Mouse (Mus musculus) neural tube, embryonic 15.5 days (tissue): ENCODE data around the gene Gstp2. TPM values are rescaled to one million over a fixed set of nuclear protein-coding genes. Genes with fewer than 3 reads are reported as not detected.

Experiments
- ATAC-seq: fragments of 200-750 bp; cut with Nextera tagmentation; 2 replicates; pipeline ENCODE4 v1.8.0; 2017; ENCODE audit warnings: mild to moderate bottlenecking, moderate TSS enrichment, moderate library complexity; ENCODE audit not compliant: low FRiP score
- H3K27ac ChIP-seq: fragments of 300-500 bp; sonication (generic); replicated peaks from 2 replicates; pipeline ENCODE4 v1.5.1; 2015; ENCODE audit warnings: mild to moderate bottlenecking, inconsistent platforms
- H3K27me3 ChIP-seq: fragments of 300-500 bp; sonication (generic); replicated peaks from 2 replicates; pipeline ENCODE4 v1.6.1; 2015; ENCODE audit warnings: inconsistent platforms
- H3K36me3 ChIP-seq: fragments of 300-500 bp; sonication (generic); 2 replicates; pipeline ENCODE4 v1.6.1; 2015; ENCODE audit warnings: inconsistent platforms
- H3K4me1 ChIP-seq: fragments of 300-500 bp; sonication (generic); 2 replicates; pipeline ENCODE4 v1.6.1; 2015; ENCODE audit warnings: inconsistent platforms
- H3K4me2 ChIP-seq: fragments of 300-500 bp; sonication (generic); 2 replicates; pipeline ENCODE4 v1.6.1; 2015; ENCODE audit warnings: inconsistent platforms, mild to moderate bottlenecking, moderate library complexity
- H3K4me3 ChIP-seq: fragments of 300-500 bp; sonication (generic); replicated peaks from 2 replicates; pipeline ENCODE4 v1.5.1; 2015; ENCODE audit warnings: mild to moderate bottlenecking, inconsistent platforms
- H3K9ac ChIP-seq: fragments of 300-500 bp; sonication (generic); replicated peaks from 2 replicates; pipeline ENCODE4 v1.6.1; 2015; ENCODE audit warnings: mild to moderate bottlenecking, inconsistent platforms
- H3K9me3 ChIP-seq: fragments of 300-500 bp; sonication (generic); replicated peaks from 2 replicates; pipeline ENCODE4 v1.6.1; 2016; ENCODE audit warnings: inconsistent platforms
- WGBS: fragments of 180-500 bp; shearing (Covaris S2); methylation state at CpG from one replicate; pipeline ENCODE4 v1.1.7; 2015; ENCODE audit warnings: mixed read lengths; 5-methylcytosine and 5-hydroxymethylcytosine counted together
- polyA plus RNA-seq: library from polyadenylated mRNA; unstranded; fragments of >200 nt; fragmentation: Nextera tagmentation; extraction: Ambion mirVana; gene quantifications from 2 replicates; pipeline ENCODE4 v1.2.1, GENCODE M21; 2015

The Gstp2 gene
- polyA plus RNA-seq, 1 experiment from 2014 or later: 7.6 TPM

DNA sequence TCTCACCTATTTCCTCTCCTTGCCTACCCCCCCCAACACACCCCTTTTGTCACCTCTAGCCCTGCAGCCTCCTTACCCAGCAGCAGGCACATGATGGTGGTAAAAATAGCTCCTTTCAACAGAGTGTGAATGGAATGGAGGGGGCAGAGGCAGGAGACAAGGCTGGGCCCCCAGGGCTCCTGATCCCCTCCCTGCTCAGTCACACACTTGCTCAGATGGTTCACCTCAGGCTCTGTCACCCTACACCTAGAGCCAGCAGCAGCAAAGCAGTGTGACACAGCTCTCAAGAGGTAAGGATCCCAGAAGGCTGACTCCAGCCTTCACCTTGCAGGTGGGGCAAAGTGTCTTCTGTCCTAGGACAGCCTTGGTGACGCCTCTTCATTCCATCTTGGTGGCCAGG lies 42.7 kb downstream of the Gstp2 start, which contains the start of gene Doc2g:
TSS of gene Doc2g (plus strand) at position 202 of the 400 bp plus-strand sequence.
- no peak within 1 kb of the TSS; the same call in 1 of the 2 replicates for H3K9ac ChIP-seq
- H3K27ac ChIP-seq: no peak within 1 kb of the TSS
- 68% methylated on average over 1 of the region's 1 CpGs for WGBS
- no peaks in the 10 kb centered on the region for H3K9me3 ChIP-seq
- H3K4me1 ChIP-seq: peaks cover 22% of the 10 kb centered on the region
- H3K4me2 ChIP-seq: no peak within 1 kb of the TSS
- H3K36me3 ChIP-seq: peaks cover 25% of the 10 kb centered on the region
- H3K27me3 ChIP-seq: no peaks in the 10 kb centered on the region
- no peak for ATAC-seq
- no peak within 1 kb of the TSS for H3K4me3 ChIP-seq

DNA sequence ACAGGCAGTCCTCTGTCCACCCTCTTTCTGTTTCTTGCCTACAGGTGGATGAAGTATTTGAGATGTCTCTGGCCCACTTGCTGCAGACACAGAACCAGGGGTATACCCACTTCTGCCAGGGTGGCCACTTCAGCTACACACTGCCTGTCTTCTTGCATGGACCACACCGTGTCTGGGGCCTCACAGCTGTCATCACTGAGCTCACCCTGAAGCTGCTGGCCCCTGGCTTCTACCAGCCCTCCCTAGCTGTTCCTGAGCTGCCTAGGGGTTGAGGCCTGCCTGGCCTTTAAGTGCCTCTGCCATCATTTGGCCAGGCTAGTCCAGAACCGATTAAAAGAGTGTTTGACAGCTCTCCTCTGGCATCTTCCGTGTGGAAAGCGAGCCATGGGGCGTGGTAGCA lies 44.1 kb downstream of the Gstp2 start:
- H3K4me1 ChIP-seq: peaks cover 22% of the 10 kb centered on the region
- peak overlapping the region; percentile 83; the same call in 1 of the 2 replicates for H3K4me3 ChIP-seq
- no peaks in the 10 kb centered on the region for H3K27me3 ChIP-seq
- H3K27ac ChIP-seq: peak overlapping the region; percentile 97; the same call in 1 of the 2 replicates
- peaks cover 11% of the 10 kb centered on the region for H3K36me3 ChIP-seq
- no peak overlapping the region; the same call in 1 of the 2 replicates for H3K9ac ChIP-seq
- ATAC-seq: no peak
- H3K4me2 ChIP-seq: peak overlapping the region; percentile 80
- 86% methylated on average over 5 of the region's 5 CpGs for WGBS
- no peaks in the 10 kb centered on the region for H3K9me3 ChIP-seq

DNA sequence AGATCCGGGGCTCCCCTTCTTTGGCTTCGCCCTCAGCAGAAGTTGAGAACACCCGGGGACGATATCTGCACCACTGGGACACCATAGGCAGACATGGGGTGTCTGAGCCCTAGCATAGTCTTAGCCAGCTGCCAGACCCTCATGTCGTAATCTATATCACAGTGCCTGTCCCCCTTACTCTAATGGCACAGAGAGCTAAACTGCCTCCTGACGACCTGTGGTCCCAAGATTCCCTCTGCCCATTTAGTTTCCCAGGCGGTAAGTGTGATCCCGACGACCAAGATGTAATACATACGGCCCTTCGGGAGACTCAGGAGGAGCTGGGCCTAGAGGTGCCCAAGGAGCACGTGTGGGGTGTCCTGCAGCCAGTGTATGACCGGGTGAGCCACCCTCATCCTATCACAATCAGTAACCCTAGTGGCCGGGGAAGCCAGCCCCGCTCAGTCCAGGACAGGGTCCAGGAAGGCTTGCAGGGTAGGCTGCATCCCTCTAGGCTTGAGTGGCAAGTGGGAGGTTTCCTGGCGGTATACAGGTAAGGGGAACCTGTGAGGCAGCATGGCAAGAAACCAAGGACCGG lies 44.8 kb downstream of the Gstp2 start:
- peak overlapping the region; percentile 97 for H3K27ac ChIP-seq
- WGBS: 18% methylated on average over 17 of the region's 17 CpGs
- H3K27me3 ChIP-seq: no peaks in the 10 kb centered on the region
- H3K9me3 ChIP-seq: no peaks in the 10 kb centered on the region
- H3K9ac ChIP-seq: peak overlapping the region; percentile 93
- ATAC-seq: peak; percentile 15
- peak overlapping the region; percentile 80 for H3K4me2 ChIP-seq
- H3K36me3 ChIP-seq: peaks cover 4% of the 10 kb centered on the region
- peaks cover 22% of the 10 kb centered on the region for H3K4me1 ChIP-seq
- H3K4me3 ChIP-seq: peak overlapping the region; percentile 83

DNA sequence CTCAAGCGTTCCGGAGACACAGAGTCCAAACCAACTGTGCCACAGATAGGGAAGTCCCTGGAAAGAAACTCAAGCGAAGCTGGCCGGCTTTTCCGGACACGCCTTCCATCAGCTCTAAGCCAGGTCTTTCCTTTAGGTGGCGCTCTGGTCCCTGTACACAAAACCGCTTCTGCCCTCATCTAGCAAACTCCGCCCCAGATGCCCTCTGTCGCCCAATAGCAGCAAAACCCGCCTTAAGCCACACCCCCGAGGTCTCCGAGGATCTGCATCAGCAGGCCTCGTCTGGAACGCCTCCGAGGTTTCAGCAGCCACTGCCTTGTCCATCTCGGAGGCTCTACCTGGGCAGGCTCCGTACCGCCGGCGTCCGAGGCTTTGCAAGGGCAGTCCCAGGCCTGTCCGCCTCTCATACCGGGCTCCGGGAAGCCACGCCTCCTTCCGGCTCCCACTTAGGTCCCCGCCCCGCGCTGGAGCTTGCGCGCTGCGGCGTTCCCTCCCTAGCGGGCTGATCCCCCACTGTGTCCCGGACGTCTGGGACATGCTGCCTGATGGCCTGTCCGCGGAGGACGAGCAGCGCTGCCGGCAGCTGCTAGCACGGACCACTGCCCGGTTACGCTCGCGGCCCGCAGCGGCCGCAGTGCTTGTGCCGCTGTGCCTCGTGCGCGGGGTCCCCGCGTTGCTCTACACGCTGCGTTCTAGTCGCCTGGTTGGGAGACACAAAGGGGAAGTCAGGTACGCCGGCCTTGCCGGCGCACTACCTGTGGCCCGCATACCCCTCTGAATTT lies 45.5 kb downstream of the Gstp2 start, which contains the start of the genes Nudt8 and Gm49405:
TSS of gene Nudt8 (plus strand) at position 462 of the 782 bp plus-strand sequence.
TSS of gene Gm49405 (plus strand) at position 508 of the 782 bp plus-strand sequence.
- under 1% methylated on average over 64 of the region's 64 CpGs for WGBS
- no peaks in the 10 kb centered on the region for H3K27me3 ChIP-seq
- peak within 1 kb of the TSS; percentile 83 for H3K4me3 ChIP-seq
- ATAC-seq: peak; percentile 92
- H3K4me1 ChIP-seq: peaks cover 22% of the 10 kb centered on the region
- H3K4me2 ChIP-seq: peak within 1 kb of the TSS; percentile 80
- no peaks in the 10 kb centered on the region for H3K9me3 ChIP-seq
- peak within 1 kb of the TSS; percentile 93 for H3K9ac ChIP-seq
- H3K36me3 ChIP-seq: no peaks in the 10 kb centered on the region
- peak within 1 kb of the TSS; percentile 97 for H3K27ac ChIP-seq

- Histone ChIP-seq H3K4me3 (peak overlapping the region; percentile 83), H3K4me1 (peaks cover 22% of the 10 kb centered on the region), H3K9me3 (no peaks in the 10 kb centered on the region), H3K36me3 (no peaks in the 10 kb centered on the region), H3K4me2 (peak overlapping the region; percentile 80), H3K27ac (no peak overlapping the region), H3K9ac (peak overlapping the region; percentile 44), H3K27me3 (no peaks in the 10 kb centered on the region)
- ATAC-seq: no peak
- 85% methylated on average over 9 of the region's 9 CpGs for WGBS
These were observed 46.6 kb downstream of the Gstp2 start for GRCm38 (mm10) chr19:3999121-3999730.

DNA sequence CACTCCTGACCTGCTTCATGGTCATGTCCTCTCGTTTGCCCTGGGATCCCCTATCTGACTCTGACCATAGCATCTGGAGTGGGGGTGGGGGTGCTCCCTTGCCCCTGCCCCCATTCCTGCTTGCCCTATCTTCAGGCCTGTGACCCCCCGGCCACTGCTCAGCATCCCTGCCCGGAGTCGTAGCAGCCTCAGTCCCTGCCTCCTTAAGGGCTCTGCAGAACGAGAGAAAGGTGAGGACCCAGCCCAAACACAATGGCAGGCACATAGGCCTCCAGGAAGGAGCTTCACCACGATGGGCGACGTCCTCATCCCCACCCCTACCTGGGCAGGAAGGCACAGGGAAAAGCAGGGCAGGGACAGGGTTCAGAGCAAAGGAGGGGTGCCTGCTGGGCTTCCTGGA lies 47.5 kb downstream of the Gstp2 start:
- 81% methylated on average over 8 of the region's 8 CpGs for WGBS
- no peaks in the 10 kb centered on the region for H3K9me3 ChIP-seq
- no peak for ATAC-seq
- H3K4me3 ChIP-seq: no peak overlapping the region
- H3K27me3 ChIP-seq: no peaks in the 10 kb centered on the region
- no peaks in the 10 kb centered on the region for H3K36me3 ChIP-seq
- H3K4me1 ChIP-seq: peaks cover 22% of the 10 kb centered on the region
- H3K9ac ChIP-seq: no peak overlapping the region
- no peak overlapping the region for H3K27ac ChIP-seq
- no peak overlapping the region for H3K4me2 ChIP-seq

DNA sequence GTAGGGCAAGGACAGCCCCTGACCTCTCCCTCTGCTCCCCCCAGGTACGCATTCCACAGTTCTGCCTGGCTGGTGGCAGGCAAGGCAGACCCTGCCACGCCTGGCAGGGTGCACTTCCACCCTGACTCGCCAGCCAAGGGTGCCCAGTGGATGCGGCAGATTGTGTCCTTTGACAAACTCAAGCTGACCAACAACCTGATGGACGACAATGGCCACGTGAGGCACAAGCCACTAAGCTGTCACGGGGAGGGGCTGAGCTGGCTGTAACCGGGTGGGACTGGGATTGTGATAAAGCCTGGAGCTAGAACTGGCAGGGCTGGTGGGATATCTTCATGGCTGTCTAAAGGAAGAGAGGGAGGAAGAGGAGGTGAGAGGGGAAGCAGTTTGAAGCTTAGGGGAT lies 48.6 kb downstream of the Gstp2 start:
- WGBS: 69% methylated on average over 8 of the region's 8 CpGs
- H3K27ac ChIP-seq: no peak overlapping the region
- H3K4me2 ChIP-seq: no peak overlapping the region
- peaks cover 22% of the 10 kb centered on the region for H3K4me1 ChIP-seq
- no peaks in the 10 kb centered on the region for H3K27me3 ChIP-seq
- no peaks in the 10 kb centered on the region for H3K36me3 ChIP-seq
- no peak for ATAC-seq
- H3K9me3 ChIP-seq: no peaks in the 10 kb centered on the region
- H3K9ac ChIP-seq: no peak overlapping the region
- H3K4me3 ChIP-seq: no peak overlapping the region

GRCm38 (mm10) chr19:3996747-3997146 lies 49.1 kb downstream of the Gstp2 start:
- no peaks in the 10 kb centered on the region for H3K27me3 ChIP-seq
- H3K36me3 ChIP-seq: no peaks in the 10 kb centered on the region
- 86% methylated on average over 8 of the region's 8 CpGs for WGBS

DNA sequence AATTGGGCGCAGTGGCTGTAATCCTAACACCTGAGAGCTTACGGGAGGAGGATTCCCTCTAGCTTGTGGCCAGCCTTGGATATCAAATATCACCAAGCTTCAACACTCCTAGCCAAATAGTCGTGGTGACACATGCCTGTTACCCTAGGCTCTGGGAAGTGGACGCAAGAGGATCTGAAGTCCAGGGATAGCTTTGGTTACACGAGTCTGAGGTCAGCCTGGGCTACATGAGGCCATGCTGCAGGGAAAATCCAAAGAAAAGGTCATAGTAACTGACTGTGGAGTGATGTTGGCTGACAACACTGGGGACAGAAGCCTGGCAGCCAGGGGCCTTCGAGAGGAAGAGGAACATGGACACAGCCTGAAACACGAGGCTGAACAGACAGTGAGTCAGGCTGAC lies 49.7 kb downstream of the Gstp2 start:
- H3K9ac ChIP-seq: no peak overlapping the region
- H3K27ac ChIP-seq: no peak overlapping the region
- no peaks in the 10 kb centered on the region for H3K27me3 ChIP-seq
- no peaks in the 10 kb centered on the region for H3K36me3 ChIP-seq
- H3K4me1 ChIP-seq: peaks cover 13% of the 10 kb centered on the region
- 79% methylated on average over 7 of the region's 7 CpGs for WGBS
- no peak overlapping the region for H3K4me3 ChIP-seq
- ATAC-seq: no peak
- H3K4me2 ChIP-seq: no peak overlapping the region
- no peaks in the 10 kb centered on the region for H3K9me3 ChIP-seq

More at GRCm38 (mm10) chr19:3996747-3997146, 49.1 kb downstream of the Gstp2 start:
- no peak overlapping the region for H3K4me2 ChIP-seq
- H3K9me3 ChIP-seq: no peaks in the 10 kb centered on the region
- no peak for ATAC-seq
- no peak overlapping the region for H3K4me3 ChIP-seq
- H3K9ac ChIP-seq: no peak overlapping the region
- H3K4me1 ChIP-seq: peaks cover 19% of the 10 kb centered on the region
- no peak overlapping the region for H3K27ac ChIP-seq

GRCm38 (mm10) chr19:3995505-3995904 lies 50.3 kb downstream of the Gstp2 start:
- Histone ChIP-seq H3K27me3 (no peaks in the 10 kb centered on the region), H3K27ac (no peak overlapping the region), H3K4me3 (no peak overlapping the region), H3K4me2 (no peak overlapping the region), H3K9ac (no peak overlapping the region), H3K9me3 (no peaks in the 10 kb centered on the region), H3K4me1 (peaks cover 9% of the 10 kb centered on the region), H3K36me3 (no peaks in the 10 kb centered on the region)
- ATAC-seq: no peak
- 89% methylated on average over 3 of the region's 3 CpGs for WGBS

DNA sequence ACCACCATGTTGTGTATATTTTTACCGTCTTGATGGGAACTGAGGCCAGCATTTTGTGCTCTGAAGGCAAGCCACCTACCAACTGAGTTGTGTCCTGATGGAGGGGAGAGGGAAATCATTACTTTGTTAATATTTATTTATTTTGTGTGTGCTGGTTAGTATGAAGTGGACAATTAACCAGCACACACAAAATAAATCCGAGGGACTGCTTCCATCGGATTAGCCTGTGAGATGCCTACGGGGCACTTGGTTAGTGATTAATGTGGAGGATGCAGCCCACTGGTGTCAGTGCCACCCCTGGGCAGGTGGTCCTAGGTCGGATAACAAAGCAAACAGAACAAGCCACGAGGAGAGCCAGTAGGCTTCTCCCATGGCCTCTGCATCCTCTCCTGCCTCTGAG lies 50.9 kb downstream of the Gstp2 start:
- 69% methylated on average over 6 of the region's 6 CpGs for WGBS
- ATAC-seq: no peak
- H3K27ac ChIP-seq: no peak overlapping the region

More for the DNA sequence above, 50.9 kb downstream of the Gstp2 start:
- Histone ChIP-seq H3K9me3 (no peaks in the 10 kb centered on the region), H3K9ac (no peak overlapping the region), H3K36me3 (no peaks in the 10 kb centered on the region), H3K4me3 (no peak overlapping the region), H3K27me3 (no peaks in the 10 kb centered on the region), H3K4me1 (peaks cover 8% of the 10 kb centered on the region), H3K4me2 (no peak overlapping the region)
